Mouse (Mus musculus) embryonic fibroblast, embryonic 13.5 days (primary cell): ENCODE measurements around the gene 4930568D16Rik.

Experiments used
- CTCF ChIP-seq: IDR thresholded peaks from 2 replicates; pipeline ENCODE4 v1.5.1; 2011; ENCODE audit warnings: mild to moderate bottlenecking, control low read depth, low read length, moderate library complexity, borderline replicate concordance; ENCODE audit not compliant: insufficient read depth
- POLR2A ChIP-seq: IDR thresholded peaks from 2 replicates; pipeline ENCODE4 v1.6.1; 2011; ENCODE audit warnings: low read depth, mild to moderate bottlenecking, control low read depth, low read length, moderate library complexity

- TF ChIP-seq CTCF (no peak), POLR2A (no peak)
Observed at GRCm38 (mm10) chr2:35411640-35412190, 44.2 kb upstream of the 4930568D16Rik start.
